Mouse (Mus musculus) stomach, embryonic 14.5 days (tissue): ENCODE results near the gene 9530068E07Rik. TPM values are rescaled to one million over a fixed set of nuclear protein-coding genes. Genes with fewer than 3 reads are reported as not detected.

Experiments used
- ATAC-seq: fragments of 200-750 bp; cut with Nextera tagmentation; 2 replicates; pipeline ENCODE4 v1.8.0; 2017; ENCODE audit warnings: low read depth, moderate TSS enrichment; ENCODE audit not compliant: insufficient number of reproducible peaks, insufficient read depth, low FRiP score
- H3K27ac ChIP-seq: fragments of 300-500 bp; sonication (generic); 2 replicates; pipeline ENCODE4 v1.5.1; 2014; ENCODE audit warnings: mild to moderate bottlenecking, low read length, moderate library complexity, mixed read lengths
- H3K27me3 ChIP-seq: fragments of 300-500 bp; sonication (generic); 2 replicates; pipeline ENCODE4 v1.6.1; 2014; ENCODE audit warnings: low read length, control low read depth, mixed read lengths; ENCODE audit not compliant: control insufficient read depth, insufficient read depth
- H3K36me3 ChIP-seq: fragments of 300-500 bp; sonication (generic); 2 replicates; pipeline ENCODE4 v1.6.1; 2014; ENCODE audit warnings: mild to moderate bottlenecking, control low read depth, low read length, moderate library complexity, mixed read lengths; ENCODE audit not compliant: control insufficient read depth, insufficient read depth
- H3K4me1 ChIP-seq: fragments of 300-500 bp; sonication (generic); 2 replicates; pipeline ENCODE4 v1.6.1; 2014; ENCODE audit warnings: low read length, control low read depth, mixed read lengths; ENCODE audit not compliant: control insufficient read depth, insufficient read depth
- H3K4me2 ChIP-seq: fragments of 300-500 bp; sonication (generic); replicated peaks from 2 replicates; pipeline ENCODE4 v1.6.1; 2014; ENCODE audit warnings: low read depth, low read length, control low read depth
- H3K4me3 ChIP-seq: fragments of 300-500 bp; sonication (generic); 2 replicates; pipeline ENCODE4 v1.5.1; 2014; ENCODE audit warnings: low read depth, low read length, control low read depth
- H3K9ac ChIP-seq: fragments of 300-500 bp; sonication (generic); replicated peaks from 2 replicates; pipeline ENCODE4 v1.6.1; 2014; ENCODE audit warnings: low read depth, mild to moderate bottlenecking, control low read depth, low read length, moderate library complexity, mixed read lengths
- H3K9me3 ChIP-seq: fragments of 300-500 bp; sonication (generic); 2 replicates; pipeline ENCODE4 v1.6.1; 2016; ENCODE audit warnings: low read depth, low read length, control low read depth; ENCODE audit not compliant: control insufficient read depth
- WGBS: fragments of 180-500 bp; shearing (Covaris S2); extraction: QIAGEN DNeasy Blood & Tissue Kit; methylation state at CpG from one replicate; pipeline ENCODE4 v1.1.7; 2014; 5-methylcytosine and 5-hydroxymethylcytosine counted together
- polyA plus RNA-seq: library from polyadenylated mRNA; unstranded; fragments of >200 nt; fragmentation: Nextera tagmentation; extraction: Ambion mirVana; gene quantifications from 2 replicates; pipeline ENCODE4 v1.2.1, GENCODE M21; 2014

The 9530068E07Rik gene
- 212 and 229 TPM in 2 replicates for polyA plus RNA-seq

DNA sequence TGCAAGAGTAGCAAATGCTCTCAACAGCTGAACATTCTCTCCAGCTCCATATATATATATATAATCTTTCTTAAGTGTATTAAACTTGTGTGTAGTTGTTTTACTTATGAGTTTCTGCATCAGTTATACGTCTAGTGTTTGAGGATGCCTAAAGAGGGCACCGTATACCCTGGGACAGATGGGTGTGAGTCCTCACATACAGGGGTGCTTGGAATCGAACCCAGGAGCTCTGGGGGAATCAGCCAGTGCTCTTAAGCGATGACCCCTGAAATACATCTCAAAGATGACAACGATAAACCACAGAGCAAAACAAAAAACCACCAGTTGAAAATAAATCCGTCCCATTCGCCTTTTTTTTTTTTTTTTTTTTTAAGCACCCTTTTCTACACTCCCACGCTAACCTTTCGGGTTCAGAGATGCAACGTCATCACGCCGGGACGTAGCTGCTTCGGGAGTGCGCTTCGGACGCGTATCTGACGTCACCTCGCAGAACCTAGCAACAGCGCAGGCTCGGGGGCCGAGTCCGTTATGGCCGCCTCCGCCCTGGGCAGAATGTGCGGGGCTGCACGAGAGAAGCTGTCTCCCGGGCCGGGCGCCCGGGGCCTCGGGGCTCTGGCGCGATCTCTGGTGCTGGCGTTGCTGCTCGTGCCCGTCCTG lies at the start of gene 9530068E07Rik:
TSS of gene 9530068E07Rik (plus strand) at position 489 of the 657 bp plus-strand sequence.
- Histone ChIP-seq H3K9ac (peak within 1 kb of the TSS; percentile 97), H3K27me3 (no peaks in the 10 kb centered on the region), H3K4me3 (peak within 1 kb of the TSS; percentile 95), H3K4me2 (peak within 1 kb of the TSS; percentile 59), H3K36me3 (peaks cover 3% of the 10 kb centered on the region; the same call in 1 of the 2 replicates), H3K27ac (peak within 1 kb of the TSS; percentile 93), H3K9me3 (no peaks in the 10 kb centered on the region), H3K4me1 (no peaks in the 10 kb centered on the region)
- ATAC-seq: peak; percentile 95
- 2% methylated on average over 38 of the region's 38 CpGs for WGBS

DNA sequence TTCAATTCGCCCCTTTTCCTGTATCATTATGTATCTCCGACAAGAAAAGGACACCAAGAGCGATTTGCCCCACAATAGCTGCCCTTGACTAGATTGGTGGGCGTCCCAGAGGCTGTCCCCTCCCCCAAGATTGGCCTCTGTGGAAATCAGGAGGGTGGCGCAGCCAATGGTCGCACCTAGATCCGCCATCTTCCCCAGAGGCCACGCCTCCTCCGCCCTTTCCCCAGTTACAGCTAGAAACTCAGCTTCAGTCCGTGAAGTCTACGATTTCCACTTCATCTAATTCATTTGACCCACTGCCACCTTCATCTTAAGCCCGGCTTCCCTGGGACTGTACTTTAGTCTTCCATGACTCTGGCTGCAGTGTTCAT lies 49.6 kb upstream of the 9530068E07Rik start:
- Histone ChIP-seq H3K9me3 (no peaks in the 10 kb centered on the region), H3K9ac (no peak overlapping the region), H3K36me3 (no peaks in the 10 kb centered on the region), H3K27me3 (no peaks in the 10 kb centered on the region), H3K4me1 (no peaks in the 10 kb centered on the region; the same call in 1 of the 2 replicates), H3K4me2 (peak overlapping the region; percentile 49), H3K27ac (peak overlapping the region; percentile 53; the same call in 1 of the 2 replicates), H3K4me3 (peak overlapping the region; percentile 22)
- 6% methylated on average over 12 of the region's 12 CpGs for WGBS
- peak; percentile 62; the same call in 1 of the 2 replicates for ATAC-seq

DNA sequence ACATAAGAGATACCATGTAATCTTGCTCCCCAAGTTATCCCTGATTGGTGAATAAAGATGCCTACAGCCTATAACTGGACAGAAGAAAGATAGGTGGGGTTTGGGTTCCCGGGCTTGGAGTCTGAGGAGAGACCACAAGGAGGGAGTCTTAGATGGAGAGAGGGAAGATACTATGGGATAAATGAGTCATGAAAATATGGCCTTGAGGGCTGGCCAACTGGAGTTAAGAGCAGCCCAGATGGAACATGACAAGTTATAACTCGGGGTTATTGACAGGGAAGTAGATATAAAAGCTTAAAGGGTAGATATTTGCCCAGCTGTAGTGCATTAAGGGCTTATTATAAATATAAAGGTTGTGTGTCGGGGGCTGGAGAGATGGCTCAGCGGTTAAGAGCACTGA lies 48.1 kb upstream of the 9530068E07Rik start:
- H3K27me3 ChIP-seq: no peaks in the 10 kb centered on the region
- H3K4me1 ChIP-seq: no peaks in the 10 kb centered on the region; the same call in 1 of the 2 replicates
- no peak overlapping the region for H3K27ac ChIP-seq
- no peaks in the 10 kb centered on the region for H3K9me3 ChIP-seq
- no peak overlapping the region for H3K9ac ChIP-seq
- WGBS: 76% methylated on average over 4 of the region's 4 CpGs
- no peak overlapping the region for H3K4me2 ChIP-seq
- H3K36me3 ChIP-seq: no peaks in the 10 kb centered on the region
- no peak overlapping the region for H3K4me3 ChIP-seq
- no peak for ATAC-seq

DNA sequence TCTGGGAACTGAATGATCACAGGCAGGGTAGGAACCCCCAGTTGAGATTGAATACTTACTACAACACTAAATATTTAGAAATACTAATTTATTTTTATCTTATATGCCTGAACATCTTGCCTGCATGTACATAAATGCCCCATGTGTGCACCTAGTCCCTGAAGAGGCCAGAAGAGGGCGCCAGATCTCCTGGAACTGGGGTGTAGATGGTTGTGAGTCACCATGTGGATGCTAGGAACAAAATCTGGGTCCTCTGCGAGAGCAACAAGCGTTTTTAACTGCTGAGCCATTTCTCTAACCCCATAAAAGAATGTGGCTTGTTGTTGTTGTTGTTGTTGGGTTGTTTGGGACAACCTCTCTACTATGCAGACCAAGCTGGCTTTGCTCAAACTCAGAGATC lies 47.5 kb upstream of the 9530068E07Rik start:
- H3K27me3 ChIP-seq: no peaks in the 10 kb centered on the region
- no peak overlapping the region for H3K27ac ChIP-seq
- no peak overlapping the region for H3K4me2 ChIP-seq
- H3K4me3 ChIP-seq: no peak overlapping the region
- no peaks in the 10 kb centered on the region for H3K36me3 ChIP-seq
- 62% methylated on average over 3 of the region's 3 CpGs for WGBS
- no peak overlapping the region for H3K9ac ChIP-seq
- H3K4me1 ChIP-seq: no peaks in the 10 kb centered on the region; the same call in 1 of the 2 replicates
- no peak for ATAC-seq
- no peaks in the 10 kb centered on the region for H3K9me3 ChIP-seq

DNA sequence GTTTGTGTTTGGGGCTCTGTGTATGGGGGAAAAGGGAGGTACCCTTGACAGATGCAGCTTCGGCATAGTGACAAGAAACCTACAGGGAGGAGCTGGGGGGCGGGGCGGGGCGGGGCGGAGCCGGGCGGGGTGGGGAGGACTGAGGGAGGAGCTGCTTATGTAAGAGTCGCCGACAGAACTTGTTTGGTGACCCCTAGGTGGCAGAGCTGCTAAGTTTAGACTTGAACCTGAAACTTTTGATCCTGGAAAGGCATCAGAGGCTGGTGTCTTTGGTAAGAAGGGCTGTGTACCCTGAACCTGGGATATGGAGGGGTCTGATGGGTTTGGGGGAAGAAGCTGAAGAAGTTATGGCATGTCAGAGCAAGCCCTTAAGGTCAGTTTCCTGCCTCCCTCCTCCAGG lies 45.3 kb upstream of the 9530068E07Rik start:
- Histone ChIP-seq H3K9ac (no peak overlapping the region), H3K4me2 (no peak overlapping the region), H3K36me3 (no peaks in the 10 kb centered on the region), H3K4me1 (no peaks in the 10 kb centered on the region; the same call in 1 of the 2 replicates), H3K4me3 (no peak overlapping the region), H3K27me3 (no peaks in the 10 kb centered on the region), H3K27ac (no peak overlapping the region), H3K9me3 (no peaks in the 10 kb centered on the region)
- ATAC-seq: 0 out of 2 replicates have a peak, but pooled peaks have one; percentile 54
- 2% methylated on average over 5 of the region's 9 CpGs for WGBS

DNA sequence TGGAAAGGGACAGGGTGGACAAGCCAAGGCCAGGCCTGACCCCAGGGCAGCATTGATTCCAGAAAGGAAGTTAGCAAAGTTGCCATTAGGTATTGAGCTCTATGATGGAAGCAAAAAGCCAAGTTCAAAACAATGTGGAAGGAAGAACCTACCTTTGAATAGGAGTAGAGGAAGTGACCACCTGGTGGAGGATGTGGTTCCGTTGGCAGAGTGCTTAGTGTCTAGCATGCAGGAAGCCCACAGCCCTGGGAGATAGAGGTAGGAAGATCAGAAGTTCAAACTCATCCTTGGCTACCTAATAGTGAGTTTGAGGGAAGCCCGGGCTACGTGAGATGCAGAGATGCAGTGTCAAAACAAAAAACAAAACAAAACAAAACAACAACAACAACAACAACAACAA lies 44.0 kb upstream of the 9530068E07Rik start:
- H3K4me2 ChIP-seq: no peak overlapping the region
- no peak overlapping the region for H3K9ac ChIP-seq
- H3K36me3 ChIP-seq: no peaks in the 10 kb centered on the region
- WGBS: 89% methylated on average over 3 of the region's 3 CpGs
- H3K27me3 ChIP-seq: no peaks in the 10 kb centered on the region
- no peaks in the 10 kb centered on the region for H3K9me3 ChIP-seq
- no peak overlapping the region for H3K27ac ChIP-seq
- no peaks in the 10 kb centered on the region; the same call in 1 of the 2 replicates for H3K4me1 ChIP-seq
- no peak for ATAC-seq
- no peak overlapping the region for H3K4me3 ChIP-seq

DNA sequence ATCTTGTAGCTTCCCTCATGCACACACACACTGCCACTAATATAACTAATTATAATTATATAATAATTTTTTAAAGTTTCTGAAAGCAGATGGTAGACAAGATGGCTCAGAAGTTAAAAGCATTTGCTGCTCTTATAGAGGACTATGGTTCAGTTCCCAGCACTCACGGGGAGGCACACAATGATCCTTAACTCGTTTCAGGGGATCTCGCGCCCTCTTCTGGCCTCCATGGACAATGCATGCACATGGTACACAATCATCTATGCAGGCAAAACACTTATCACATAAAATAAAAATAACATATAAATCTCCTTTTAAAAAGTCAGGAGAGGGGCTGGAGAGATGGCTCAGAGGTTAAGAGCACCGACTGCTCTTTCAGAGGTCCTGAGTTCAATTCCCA lies 41.6 kb upstream of the 9530068E07Rik start:
- no peak overlapping the region for H3K9ac ChIP-seq
- no peak overlapping the region for H3K4me2 ChIP-seq
- no peaks in the 10 kb centered on the region for H3K36me3 ChIP-seq
- WGBS: 83% methylated on average over 5 of the region's 5 CpGs
- H3K4me3 ChIP-seq: no peak overlapping the region
- no peaks in the 10 kb centered on the region for H3K27me3 ChIP-seq
- H3K4me1 ChIP-seq: peaks cover 2% of the 10 kb centered on the region; the same call in 1 of the 2 replicates
- no peak for ATAC-seq
- no peaks in the 10 kb centered on the region for H3K9me3 ChIP-seq
- H3K27ac ChIP-seq: no peak overlapping the region

DNA sequence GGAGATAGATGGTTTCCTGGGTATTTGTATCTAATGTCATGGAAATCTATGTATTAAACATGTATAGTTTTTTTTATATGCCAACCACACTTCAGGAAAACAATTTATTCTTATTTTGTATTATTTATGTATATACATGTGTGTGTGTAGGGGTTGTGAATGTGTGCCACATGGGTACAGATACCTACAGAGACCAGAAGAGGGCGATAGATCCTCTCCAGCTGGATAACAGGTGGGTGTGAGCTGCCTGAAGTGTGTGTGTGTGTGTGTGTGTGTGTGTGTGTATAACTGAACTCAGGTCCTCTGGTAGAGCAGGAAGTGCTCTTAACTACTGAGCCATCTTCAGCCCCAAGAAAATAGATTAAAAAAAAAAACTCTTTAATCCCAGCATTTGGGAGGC lies 40.6 kb upstream of the 9530068E07Rik start:
- no peak overlapping the region for H3K4me3 ChIP-seq
- WGBS: 83% methylated on average over 1 of the region's 1 CpGs
- no peak for ATAC-seq
- H3K4me1 ChIP-seq: peaks cover 7% of the 10 kb centered on the region; the same call in 1 of the 2 replicates
- H3K27ac ChIP-seq: no peak overlapping the region
- no peaks in the 10 kb centered on the region for H3K36me3 ChIP-seq
- no peaks in the 10 kb centered on the region for H3K27me3 ChIP-seq
- H3K9ac ChIP-seq: no peak overlapping the region
- no peak overlapping the region for H3K4me2 ChIP-seq
- no peaks in the 10 kb centered on the region for H3K9me3 ChIP-seq
